Mouse (Mus musculus): ENCODE measurements at regions not wholly inside any gene's neighbourhood (a gene's known extent, or its start where the extent isn't known, plus 50 kb on each side); places are given as distances from the start of the nearest gene placed in this dataset.

DNA sequence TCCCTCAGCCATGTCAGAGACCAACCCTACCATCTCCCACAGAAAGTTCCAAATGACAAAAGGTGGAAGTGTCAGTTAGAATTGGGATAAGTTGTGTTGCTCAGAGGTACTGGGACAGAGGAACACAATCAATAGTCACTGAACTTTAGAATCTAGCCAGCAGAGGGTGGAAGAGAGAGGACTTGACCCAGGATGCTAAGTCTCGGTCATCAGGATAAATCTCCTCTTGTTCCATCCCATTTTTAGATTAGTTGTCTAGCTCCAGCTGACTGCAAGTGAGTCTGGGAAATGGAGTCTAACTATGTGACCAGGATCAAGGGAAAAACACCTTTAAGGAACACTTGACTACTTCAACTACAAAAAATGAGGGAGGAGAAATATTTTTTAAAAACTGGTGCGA lies 91.5 kb downstream of the Fam84b start:
- H3K4me2 ChIP-seq = no peak overlapping the region
- no peaks in the 10 kb centered on the region for H3K36me3 ChIP-seq
- H3K27ac ChIP-seq (replicated peaks) = no peak overlapping the region
- no peak overlapping the region for H3K9ac ChIP-seq (replicated peaks)
- H3K4me3 ChIP-seq (replicated peaks) = no peak overlapping the region
- 75% methylated on average over 2 of the region's 2 CpGs for WGBS
- no peaks in the 10 kb centered on the region for H3K27me3 ChIP-seq (replicated peaks)
- no peaks in the 10 kb centered on the region for H3K4me1 ChIP-seq
- no peaks in the 10 kb centered on the region for H3K9me3 ChIP-seq (replicated peaks)
- no peak for ATAC-seq (ENCODE audit: low FRiP score)

DNA sequence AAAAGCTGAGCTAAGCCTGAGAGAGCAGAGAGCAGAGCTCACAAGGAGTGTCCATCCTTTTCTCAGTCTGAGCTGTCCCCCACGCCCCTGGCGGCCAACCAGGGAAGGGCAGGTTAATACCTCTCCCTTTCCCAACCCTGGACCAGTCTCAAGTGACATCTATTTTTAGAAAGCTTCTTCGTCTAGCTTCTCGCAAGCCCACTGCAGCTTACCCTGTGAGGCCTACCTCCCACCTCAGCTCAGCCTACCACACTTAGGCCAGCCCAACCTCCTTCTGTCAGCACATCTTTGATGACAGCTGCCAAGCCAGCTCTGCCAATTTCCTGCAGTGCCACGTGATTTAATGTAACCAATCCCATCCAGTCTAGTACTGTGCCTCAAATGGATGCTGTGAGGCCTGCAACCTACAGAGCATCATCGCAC lies 93.6 kb downstream of the Fam84b start:
- no peaks in the 10 kb centered on the region for H3K36me3 ChIP-seq
- no peaks in the 10 kb centered on the region for H3K27me3 ChIP-seq (replicated peaks)
- H3K9ac ChIP-seq (replicated peaks) = no peak overlapping the region
- H3K4me2 ChIP-seq = no peak overlapping the region
- no peak overlapping the region for H3K4me3 ChIP-seq (replicated peaks)
- H3K4me1 ChIP-seq = no peaks in the 10 kb centered on the region
- WGBS = 35% methylated on average over 6 of the region's 6 CpGs
- H3K9me3 ChIP-seq (replicated peaks) = no peaks in the 10 kb centered on the region
- ATAC-seq (ENCODE audit: low FRiP score) = no peak
- H3K27ac ChIP-seq (replicated peaks) = no peak overlapping the region

DNA sequence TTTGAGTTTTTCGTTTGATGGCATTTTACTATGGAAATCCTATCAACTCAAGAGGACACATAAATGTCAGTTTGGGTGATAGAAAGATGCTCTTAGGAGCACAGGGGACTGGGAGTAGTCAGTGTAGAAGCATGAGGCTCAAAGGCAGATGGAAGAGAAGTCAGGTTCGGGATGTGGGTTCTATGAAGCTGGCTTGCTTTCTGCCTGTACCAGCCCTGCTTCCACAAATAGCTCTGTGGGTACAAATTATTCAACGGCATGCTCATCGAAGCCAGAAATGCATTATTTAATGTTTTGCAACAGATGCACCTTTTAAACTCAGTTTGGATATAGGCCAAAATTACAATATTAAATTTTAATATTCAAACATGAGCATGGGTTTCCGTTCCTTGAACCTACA lies 99.3 kb downstream of the Fam84b start:
- Histone ChIP-seq H3K4me1 (no peaks in the 10 kb centered on the region), H3K36me3 (no peaks in the 10 kb centered on the region), H3K9me3 (replicated peaks) (no peaks in the 10 kb centered on the region), H3K4me2 (no peak overlapping the region), H3K4me3 (replicated peaks) (no peak overlapping the region), H3K9ac (replicated peaks) (no peak overlapping the region), H3K27ac (replicated peaks) (no peak overlapping the region), H3K27me3 (replicated peaks) (no peaks in the 10 kb centered on the region)
- no peak for ATAC-seq (ENCODE audit: low FRiP score)
- 89% methylated on average over 5 of the region's 5 CpGs for WGBS

DNA sequence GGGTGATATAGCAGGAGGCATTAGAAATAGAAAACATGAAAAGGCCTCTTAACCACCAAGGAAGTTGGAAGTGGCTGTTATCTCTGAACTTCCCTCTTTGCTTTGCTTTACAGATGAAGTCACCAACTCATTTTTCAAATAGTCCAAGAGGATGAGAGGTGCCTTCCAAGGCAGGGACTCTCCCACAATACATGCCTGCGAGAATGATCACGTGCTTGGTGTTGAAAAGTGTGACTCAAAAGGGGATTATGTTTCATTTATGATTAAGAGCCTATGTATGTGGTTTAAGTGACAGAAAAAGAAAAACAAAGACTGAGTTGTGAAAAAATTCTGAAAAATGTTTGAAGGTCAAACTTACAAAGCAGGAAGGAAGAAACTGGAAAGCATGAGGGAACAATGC lies 114.0 kb downstream of the Fam84b start:
- no peaks in the 10 kb centered on the region for H3K27me3 ChIP-seq (replicated peaks)
- no peak for ATAC-seq (ENCODE audit: low FRiP score)
- no peak overlapping the region for H3K4me3 ChIP-seq (replicated peaks)
- no peaks in the 10 kb centered on the region for H3K36me3 ChIP-seq
- H3K27ac ChIP-seq (replicated peaks) = no peak overlapping the region
- no peaks in the 10 kb centered on the region for H3K4me1 ChIP-seq
- no peak overlapping the region for H3K9ac ChIP-seq (replicated peaks)
- no peak overlapping the region for H3K4me2 ChIP-seq
- WGBS = 77% methylated on average over 2 of the region's 2 CpGs
- H3K9me3 ChIP-seq (replicated peaks) = no peaks in the 10 kb centered on the region

DNA sequence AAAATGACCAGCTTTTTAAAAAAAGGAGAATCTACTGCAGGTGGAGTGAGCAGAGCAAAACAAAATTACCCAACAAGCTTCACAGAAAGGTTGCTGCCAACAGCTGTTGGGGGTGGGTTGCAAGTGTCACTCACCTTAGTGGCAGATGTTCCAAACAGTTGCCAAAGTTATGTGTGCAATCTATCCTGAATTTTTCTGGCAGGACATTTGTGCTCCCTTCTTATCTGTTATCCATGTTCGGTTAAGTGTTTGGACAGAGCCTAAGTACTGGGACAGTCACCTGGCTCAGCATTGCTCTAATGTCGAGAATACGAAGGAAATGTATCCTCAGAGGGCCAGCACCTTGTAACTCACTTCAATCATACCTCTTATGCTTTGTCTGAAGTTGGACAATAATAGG lies 115.3 kb downstream of the Fam84b start:
- Histone ChIP-seq H3K9me3 (replicated peaks) (no peaks in the 10 kb centered on the region), H3K9ac (replicated peaks) (no peak overlapping the region), H3K4me2 (no peak overlapping the region), H3K4me1 (no peaks in the 10 kb centered on the region), H3K27ac (replicated peaks) (no peak overlapping the region), H3K4me3 (replicated peaks) (no peak overlapping the region), H3K36me3 (no peaks in the 10 kb centered on the region), H3K27me3 (replicated peaks) (no peaks in the 10 kb centered on the region)
- 90% methylated on average over 3 of the region's 3 CpGs for WGBS
- ATAC-seq (ENCODE audit: low FRiP score) = no peak

DNA sequence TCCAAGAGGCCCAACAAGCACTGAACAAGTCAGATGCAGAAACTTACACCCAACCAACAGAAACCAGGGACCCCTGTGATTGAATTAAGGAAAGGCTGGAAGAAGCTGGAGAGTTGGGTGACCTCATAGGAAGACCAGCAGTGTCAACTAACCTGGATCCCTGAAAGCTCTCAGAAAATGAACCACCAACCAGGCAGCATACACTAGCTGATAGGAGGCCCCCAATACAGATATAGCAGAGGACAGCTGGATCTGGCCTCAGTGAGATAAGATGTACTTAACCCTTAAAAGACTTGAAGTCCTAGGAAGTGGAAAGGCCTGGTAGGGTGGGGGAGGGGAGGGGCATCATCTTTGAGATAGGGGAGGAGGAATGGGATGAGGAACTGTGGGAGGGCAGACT lies 121.2 kb downstream of the Fam84b start:
- no peak overlapping the region for H3K9ac ChIP-seq (replicated peaks)
- no peak overlapping the region for H3K27ac ChIP-seq (replicated peaks)
- no peaks in the 10 kb centered on the region for H3K36me3 ChIP-seq
- no peaks in the 10 kb centered on the region for H3K4me1 ChIP-seq
- no peak for ATAC-seq (ENCODE audit: low FRiP score)
- H3K27me3 ChIP-seq (replicated peaks) = no peaks in the 10 kb centered on the region
- H3K4me2 ChIP-seq = no peak overlapping the region
- no peaks in the 10 kb centered on the region for H3K9me3 ChIP-seq (replicated peaks)
- H3K4me3 ChIP-seq (replicated peaks) = no peak overlapping the region

DNA sequence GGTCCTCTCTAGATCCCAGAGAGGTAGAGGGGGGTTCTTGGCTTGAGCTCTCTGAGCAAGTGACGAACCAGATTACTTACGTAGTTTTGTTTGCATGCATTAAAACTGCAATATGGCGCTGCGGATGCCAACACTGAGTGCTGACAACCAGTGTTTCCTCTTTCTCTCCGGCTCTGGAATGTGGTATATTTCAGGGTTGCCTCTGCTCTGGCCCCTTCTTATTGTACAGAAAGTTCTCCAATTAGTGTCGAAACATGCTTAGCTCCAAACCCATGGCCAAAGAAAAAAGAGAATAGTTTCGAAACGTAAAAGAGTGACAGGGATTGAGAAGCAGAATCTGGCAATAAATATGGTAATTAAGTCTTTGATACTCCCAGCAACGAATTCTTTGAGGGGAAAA lies 124.8 kb downstream of the Fam84b start:
- no peaks in the 10 kb centered on the region for H3K36me3 ChIP-seq
- no peak for ATAC-seq (ENCODE audit: low FRiP score)
- no peak overlapping the region for H3K4me3 ChIP-seq (replicated peaks)
- H3K4me2 ChIP-seq = no peak overlapping the region
- WGBS = 33% methylated on average over 9 of the region's 9 CpGs
- no peak overlapping the region for H3K27ac ChIP-seq (replicated peaks)
- no peaks in the 10 kb centered on the region for H3K27me3 ChIP-seq (replicated peaks)
- H3K9me3 ChIP-seq (replicated peaks) = no peaks in the 10 kb centered on the region
- no peak overlapping the region for H3K9ac ChIP-seq (replicated peaks)
- no peaks in the 10 kb centered on the region for H3K4me1 ChIP-seq

DNA sequence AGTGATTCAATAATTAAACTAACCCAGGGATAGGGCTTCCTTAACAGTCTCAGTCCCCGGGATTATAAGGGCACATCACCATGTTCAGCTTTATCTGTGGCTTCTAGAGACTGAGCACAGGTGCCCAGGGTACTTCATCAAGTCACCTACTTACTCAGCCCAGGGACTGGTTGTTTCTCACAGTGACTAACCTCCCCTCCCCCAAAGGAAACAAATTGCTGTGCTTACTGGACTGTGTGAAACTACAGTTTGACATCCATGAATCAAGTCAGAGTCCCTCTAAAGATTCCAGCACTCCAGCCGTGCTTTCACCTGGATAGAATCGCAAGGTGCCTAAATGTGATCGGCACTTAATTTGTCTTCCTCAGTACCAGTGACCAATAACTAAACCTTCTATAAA lies 125.2 kb downstream of the Fam84b start:
- H3K4me2 ChIP-seq = no peak overlapping the region
- 67% methylated on average over 4 of the region's 4 CpGs for WGBS
- no peak overlapping the region for H3K9ac ChIP-seq (replicated peaks)
- no peaks in the 10 kb centered on the region for H3K27me3 ChIP-seq (replicated peaks)
- no peaks in the 10 kb centered on the region for H3K36me3 ChIP-seq
- no peak overlapping the region for H3K4me3 ChIP-seq (replicated peaks)
- H3K4me1 ChIP-seq = no peaks in the 10 kb centered on the region
- no peak overlapping the region for H3K27ac ChIP-seq (replicated peaks)
- no peak for ATAC-seq (ENCODE audit: low FRiP score)
- H3K9me3 ChIP-seq (replicated peaks) = no peaks in the 10 kb centered on the region

DNA sequence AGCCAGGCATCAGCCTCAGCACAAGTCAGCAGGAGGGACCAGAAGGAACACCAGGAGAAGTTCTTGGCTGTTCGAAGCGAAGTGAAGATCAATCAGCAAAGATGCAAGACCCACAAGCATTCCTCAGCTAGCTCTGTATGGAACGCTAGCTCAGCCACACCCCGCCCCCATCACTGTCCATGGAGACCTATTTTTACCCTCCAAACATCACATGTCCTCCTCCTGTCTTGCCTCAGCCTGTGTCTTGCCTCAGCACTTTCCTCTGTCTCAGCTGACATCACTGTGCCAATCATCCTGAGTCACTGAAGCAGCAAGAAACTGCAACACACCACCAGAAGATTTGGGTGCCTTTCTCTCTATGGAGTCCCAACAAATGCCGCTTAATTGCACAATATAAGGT lies 134.2 kb downstream of the Fam84b start:
- ATAC-seq (ENCODE audit: low FRiP score) = no peak
- Histone ChIP-seq H3K27me3 (replicated peaks) (no peaks in the 10 kb centered on the region), H3K9ac (replicated peaks) (no peak overlapping the region), H3K27ac (replicated peaks) (no peak overlapping the region), H3K4me2 (no peak overlapping the region), H3K36me3 (no peaks in the 10 kb centered on the region), H3K9me3 (replicated peaks) (no peaks in the 10 kb centered on the region), H3K4me3 (replicated peaks) (no peak overlapping the region), H3K4me1 (no peaks in the 10 kb centered on the region)
- WGBS = 98% methylated on average over 5 of the region's 5 CpGs

DNA sequence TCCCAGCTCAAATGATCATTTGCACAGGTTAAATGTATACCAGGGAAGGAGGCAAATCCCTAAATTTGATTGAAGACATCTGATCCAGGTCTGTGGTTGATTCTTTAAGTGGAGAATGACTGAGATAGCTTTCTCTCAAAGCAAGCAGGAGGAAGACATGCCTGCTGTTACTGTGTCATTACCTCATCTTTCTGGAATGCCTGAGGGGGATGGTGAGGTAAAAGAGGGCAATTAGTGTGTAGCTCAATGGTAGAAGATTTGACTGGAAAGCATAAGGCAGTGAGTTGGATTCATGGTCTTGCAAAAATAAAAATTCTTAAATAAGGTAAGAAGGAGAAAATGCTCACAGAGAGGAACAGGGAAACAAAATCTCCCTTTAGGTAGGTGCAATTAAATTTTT lies 144.9 kb downstream of the Fam84b start:
- no peaks in the 10 kb centered on the region for H3K27me3 ChIP-seq (replicated peaks)
- H3K9me3 ChIP-seq (replicated peaks) = no peaks in the 10 kb centered on the region
- H3K9ac ChIP-seq (replicated peaks) = no peak overlapping the region
- H3K4me3 ChIP-seq (replicated peaks) = no peak overlapping the region
- no peaks in the 10 kb centered on the region for H3K4me1 ChIP-seq
- H3K27ac ChIP-seq (replicated peaks) = no peak overlapping the region
- H3K36me3 ChIP-seq = no peaks in the 10 kb centered on the region
- H3K4me2 ChIP-seq = no peak overlapping the region
- no peak for ATAC-seq (ENCODE audit: low FRiP score)

DNA sequence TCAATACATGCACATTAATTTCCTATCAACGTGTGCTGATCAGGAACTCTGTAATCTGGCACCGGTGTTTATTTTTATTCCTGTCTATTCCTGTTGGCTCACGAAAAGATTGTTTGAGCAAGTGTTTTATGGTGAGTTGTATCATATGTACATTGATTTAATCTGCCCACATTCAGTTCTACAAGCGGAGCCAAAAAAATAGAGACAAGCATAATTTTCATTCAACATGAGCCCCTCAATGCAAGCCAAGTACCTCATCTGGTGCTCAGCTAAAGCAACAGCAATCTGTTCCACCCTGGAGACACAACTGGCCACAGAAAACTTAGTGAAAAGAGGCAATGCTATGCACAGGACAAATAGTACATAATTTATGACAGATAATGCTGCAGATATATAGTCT lies 147.6 kb downstream of the Fam84b start:
- Histone ChIP-seq H3K4me2 (no peak overlapping the region), H3K4me1 (no peaks in the 10 kb centered on the region), H3K9ac (replicated peaks) (no peak overlapping the region), H3K36me3 (no peaks in the 10 kb centered on the region), H3K27ac (replicated peaks) (no peak overlapping the region), H3K9me3 (replicated peaks) (no peaks in the 10 kb centered on the region), H3K4me3 (replicated peaks) (no peak overlapping the region), H3K27me3 (replicated peaks) (no peaks in the 10 kb centered on the region)
- 84% methylated on average over 4 of the region's 4 CpGs for WGBS
- no peak for ATAC-seq (ENCODE audit: low FRiP score)

DNA sequence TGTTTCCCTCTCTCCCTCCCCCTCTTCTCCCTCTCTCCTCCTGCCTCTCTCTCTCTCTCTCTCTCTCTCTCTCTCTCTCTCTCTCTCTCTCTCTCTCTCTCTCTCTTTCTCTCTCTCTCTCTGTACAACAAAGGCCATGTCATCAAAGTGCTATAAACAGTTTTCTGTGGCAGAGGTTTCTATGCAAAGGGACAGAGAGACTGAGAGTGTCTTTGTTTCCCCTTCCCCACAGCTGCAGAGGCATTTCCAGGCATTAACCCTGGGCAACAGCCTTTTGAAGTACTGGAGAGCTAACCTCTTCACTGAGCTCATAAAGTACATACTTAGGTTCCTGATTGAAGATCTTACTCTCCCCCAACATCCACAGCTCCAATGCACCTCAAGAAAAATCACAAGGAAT lies 152.3 kb downstream of the Fam84b start:
- Histone ChIP-seq H3K4me1 (no peaks in the 10 kb centered on the region), H3K4me2 (no peak overlapping the region), H3K36me3 (no peaks in the 10 kb centered on the region), H3K4me3 (replicated peaks) (no peak overlapping the region), H3K9ac (replicated peaks) (no peak overlapping the region), H3K27me3 (replicated peaks) (no peaks in the 10 kb centered on the region), H3K9me3 (replicated peaks) (no peaks in the 10 kb centered on the region), H3K27ac (replicated peaks) (no peak overlapping the region)
- no peak for ATAC-seq (ENCODE audit: low FRiP score)

DNA sequence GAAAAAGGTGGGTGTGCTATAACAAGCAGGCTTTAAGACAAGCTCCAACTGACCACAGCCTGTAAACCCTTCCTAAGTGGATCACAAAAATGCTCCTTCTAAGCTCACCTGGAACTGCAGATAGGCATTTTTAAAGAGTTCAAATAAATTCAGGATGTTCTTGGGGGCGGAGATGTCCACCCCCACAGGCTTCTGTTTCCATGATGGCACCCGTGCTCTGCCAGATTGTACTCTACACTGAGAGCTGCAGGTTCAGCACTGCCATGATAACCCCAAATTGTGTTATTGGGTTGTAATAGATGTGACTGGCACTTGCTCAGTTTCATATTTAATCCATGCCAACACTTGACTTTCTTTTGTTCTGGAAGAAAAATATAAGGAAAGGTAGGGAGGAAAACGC lies 158.8 kb downstream of the Fam84b start:
- Histone ChIP-seq H3K27ac (replicated peaks) (no peak overlapping the region), H3K36me3 (no peaks in the 10 kb centered on the region), H3K4me3 (replicated peaks) (no peak overlapping the region), H3K4me2 (no peak overlapping the region), H3K9me3 (replicated peaks) (no peaks in the 10 kb centered on the region), H3K27me3 (replicated peaks) (no peaks in the 10 kb centered on the region), H3K9ac (replicated peaks) (no peak overlapping the region), H3K4me1 (no peaks in the 10 kb centered on the region)
- no peak for ATAC-seq (ENCODE audit: low FRiP score)
- WGBS = 94% methylated on average over 3 of the region's 3 CpGs
